Mouse (Mus musculus): ENCODE results near the gene Actn4. TPM values are rescaled to one million over a fixed set of nuclear protein-coding genes. Genes with fewer than 3 reads are reported as not detected.

Gene Actn4
- polyA plus RNA-seq, 1 experiment: 340 TPM

GRCm38 (mm10) chr7:28931695-28932039, 30.5 kb downstream of the Actn4 start:
- Histone ChIP-seq H3K4me1 (ENCODE audit: control insufficient read depth, insufficient read depth, low read length) (peaks cover 70% of the 10 kb centered on the region), H3K27ac (ENCODE audit: insufficient read depth, low read depth, low read length) (peak overlapping the region; percentile 98), H3K4me3 (ENCODE audit: insufficient read depth, low read depth, low read length) (no peak overlapping the region), H3K27me3 (replicated peaks; ENCODE audit: control insufficient read depth, insufficient read depth, low read length) (no peaks in the 10 kb centered on the region), H3K36me3 (ENCODE audit: control insufficient read depth, insufficient read depth, low read length) (no peaks in the 10 kb centered on the region)
- DNase-seq: no peak
- TF ChIP-seq POLR2A (IDR thresholded peaks at IDR 0.05; ENCODE audit: low read depth, low read length) (no peak), CTCF (conservative IDR thresholded peaks at IDR 0.05; ENCODE audit: insufficient read depth, insufficient read length, low read depth, low read length) (no peak)
- 32% methylated on average over 4 of the region's 4 CpGs for WGBS

DNA sequence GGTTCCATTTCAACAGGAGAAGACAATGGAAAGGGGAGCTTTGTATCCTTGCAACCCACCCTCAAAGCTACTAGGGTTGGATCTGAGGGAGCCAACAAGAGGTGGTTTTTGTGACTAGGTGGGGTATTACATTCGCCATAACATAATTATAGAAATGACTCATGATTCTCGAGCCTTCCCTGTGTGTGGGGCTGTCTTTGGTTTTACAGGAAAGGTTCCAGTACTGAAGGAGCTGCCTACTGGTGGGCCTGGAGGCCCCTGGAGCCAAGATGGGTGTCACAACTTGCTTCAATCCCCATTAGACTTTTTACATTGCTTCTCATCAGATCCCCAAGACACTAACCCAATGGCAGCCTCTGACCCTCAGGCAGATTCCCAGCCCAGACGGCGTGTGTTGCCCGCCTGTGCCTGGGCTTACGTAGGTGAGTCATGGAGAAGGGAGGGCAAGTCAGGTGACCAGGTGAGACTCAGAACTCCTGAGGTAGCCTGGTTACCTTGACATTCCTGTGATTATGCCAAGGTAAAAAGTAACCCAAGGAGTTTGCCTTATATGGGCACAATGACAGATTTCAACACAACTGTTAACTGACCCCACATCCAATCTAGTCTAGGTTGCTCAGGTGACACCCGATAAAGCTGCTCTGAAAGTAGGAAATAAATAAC, 31.0 kb downstream of the Actn4 start:
- H3K4me3 ChIP-seq (ENCODE audit: insufficient read depth, low read depth, low read length): no peak overlapping the region
- no peaks in the 10 kb centered on the region for H3K27me3 ChIP-seq (replicated peaks; ENCODE audit: control insufficient read depth, insufficient read depth, low read length)
- peaks cover 66% of the 10 kb centered on the region for H3K4me1 ChIP-seq (ENCODE audit: control insufficient read depth, insufficient read depth, low read length)
- peak; percentile 87 for DNase-seq
- peak overlapping the region; percentile 98 for H3K27ac ChIP-seq (ENCODE audit: insufficient read depth, low read depth, low read length)
- WGBS: 40% methylated on average over 7 of the region's 7 CpGs
- TF ChIP-seq CTCF (conservative IDR thresholded peaks at IDR 0.05; ENCODE audit: insufficient read depth, insufficient read length, low read depth, low read length) (no peak), POLR2A (IDR thresholded peaks at IDR 0.05; ENCODE audit: low read depth, low read length) (no peak)
- H3K36me3 ChIP-seq (ENCODE audit: control insufficient read depth, insufficient read depth, low read length): no peaks in the 10 kb centered on the region

DNA sequence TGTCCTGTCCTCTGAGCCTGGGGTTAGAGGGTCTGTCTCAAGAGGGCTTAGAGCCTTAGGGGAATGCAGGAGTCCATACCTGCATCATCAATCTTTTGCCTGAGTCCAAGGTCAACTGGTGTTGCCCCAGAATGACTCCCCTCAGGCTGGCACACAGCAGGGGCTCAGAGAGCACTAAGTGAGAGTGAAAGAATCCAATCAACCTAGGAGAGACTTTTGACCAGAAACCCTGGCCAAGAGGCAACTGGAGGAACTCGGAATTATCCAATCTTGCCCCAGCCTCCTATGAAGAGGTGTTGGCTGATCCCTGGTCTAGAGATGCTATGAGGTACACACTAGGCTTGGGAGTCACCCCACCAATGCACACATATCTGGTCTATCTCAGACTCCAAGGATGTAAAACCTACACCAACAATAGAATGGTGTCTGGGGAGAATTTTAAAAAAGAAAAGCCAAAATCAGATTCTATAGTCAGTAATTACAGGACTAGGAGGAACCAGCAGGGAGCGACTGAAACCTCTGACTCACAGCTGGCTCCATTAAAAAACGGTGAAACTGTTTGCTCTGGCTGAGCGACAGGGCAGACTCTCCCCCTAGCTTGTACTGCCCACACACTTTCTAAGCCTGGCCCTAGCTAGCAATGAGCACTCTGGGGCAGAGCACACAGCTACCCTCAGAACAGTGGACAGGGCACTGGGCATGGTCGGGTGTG, 31.7 kb downstream of the Actn4 start:
- Histone ChIP-seq H3K36me3 (ENCODE audit: control insufficient read depth, insufficient read depth, low read length) (no peaks in the 10 kb centered on the region), H3K4me1 (ENCODE audit: control insufficient read depth, insufficient read depth, low read length) (peaks cover 68% of the 10 kb centered on the region), H3K4me3 (ENCODE audit: insufficient read depth, low read depth, low read length) (no peak overlapping the region), H3K27ac (ENCODE audit: insufficient read depth, low read depth, low read length) (peak overlapping the region; percentile 98), H3K27me3 (replicated peaks; ENCODE audit: control insufficient read depth, insufficient read depth, low read length) (no peaks in the 10 kb centered on the region)
- WGBS: 11% methylated on average over 5 of the region's 5 CpGs
- peak; percentile 57 for DNase-seq
- no peak for TF ChIP-seq POLR2A (IDR thresholded peaks at IDR 0.05; ENCODE audit: low read depth, low read length)
- 0 out of 2 replicates have a peak, but pooled peaks have one; percentile 13 for TF ChIP-seq CTCF (conservative IDR thresholded peaks at IDR 0.05; ENCODE audit: insufficient read depth, insufficient read length, low read depth, low read length)

DNA sequence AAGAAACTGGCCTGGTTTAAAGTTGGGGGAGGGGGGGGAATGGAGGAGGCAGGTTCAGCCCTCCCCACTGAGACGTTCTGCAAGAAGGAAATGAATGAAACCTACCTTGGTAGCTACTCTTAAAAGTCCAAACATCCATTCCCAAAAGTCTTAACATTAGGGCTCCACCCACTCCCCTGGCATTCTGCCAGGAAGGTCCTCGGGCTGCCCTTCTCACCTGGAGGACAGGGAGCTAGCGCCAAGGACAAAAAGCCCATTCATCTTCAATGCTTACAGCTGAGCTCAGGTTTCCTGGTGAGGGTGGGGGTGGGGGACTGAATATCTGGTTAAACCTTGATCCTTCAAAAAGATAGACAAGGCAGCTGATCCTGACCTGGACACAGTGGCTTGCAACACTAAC, 32.8 kb downstream of the Actn4 start:
- Histone ChIP-seq H3K36me3 (ENCODE audit: control insufficient read depth, insufficient read depth, low read length) (no peaks in the 10 kb centered on the region), H3K4me1 (ENCODE audit: control insufficient read depth, insufficient read depth, low read length) (peaks cover 70% of the 10 kb centered on the region), H3K4me3 (ENCODE audit: insufficient read depth, low read depth, low read length) (no peak overlapping the region), H3K27ac (ENCODE audit: insufficient read depth, low read depth, low read length) (peak overlapping the region; percentile 98), H3K27me3 (replicated peaks; ENCODE audit: control insufficient read depth, insufficient read depth, low read length) (no peaks in the 10 kb centered on the region)
- TF ChIP-seq CTCF (conservative IDR thresholded peaks at IDR 0.05; ENCODE audit: insufficient read depth, insufficient read length, low read depth, low read length) (no peak), POLR2A (IDR thresholded peaks at IDR 0.05; ENCODE audit: low read depth, low read length) (no peak)
- 13% methylated on average over 3 of the region's 3 CpGs for WGBS
- peak; percentile 92 for DNase-seq

DNA sequence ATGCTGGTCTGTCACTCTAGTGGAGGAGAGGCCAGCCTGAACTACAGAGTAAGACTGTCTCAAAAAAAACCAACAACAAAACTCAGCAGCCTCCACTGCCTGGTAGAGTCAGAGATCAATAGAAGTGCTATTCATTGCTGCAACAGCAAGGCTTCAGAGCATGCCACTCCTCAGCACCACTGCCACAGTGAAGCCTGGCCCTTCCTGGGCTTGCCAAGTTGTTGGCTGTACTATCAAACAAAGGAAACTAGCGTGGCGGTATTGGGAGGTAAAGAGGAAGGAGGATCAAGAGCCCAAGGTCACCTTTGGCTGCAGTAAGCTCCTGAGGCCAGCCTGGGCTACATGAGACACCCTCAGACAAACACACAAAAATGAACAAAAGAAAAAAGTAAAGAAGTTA, 36.0 kb downstream of the Actn4 start:
- DNase-seq: no peak
- peaks cover 77% of the 10 kb centered on the region for H3K4me1 ChIP-seq (ENCODE audit: control insufficient read depth, insufficient read depth, low read length)
- 10% methylated on average over 2 of the region's 2 CpGs for WGBS
- peak overlapping the region; percentile 97 for H3K27ac ChIP-seq (ENCODE audit: insufficient read depth, low read depth, low read length)
- no peak overlapping the region for H3K4me3 ChIP-seq (ENCODE audit: insufficient read depth, low read depth, low read length)
- no peak for TF ChIP-seq POLR2A (IDR thresholded peaks at IDR 0.05; ENCODE audit: low read depth, low read length)
- no peak for TF ChIP-seq CTCF (conservative IDR thresholded peaks at IDR 0.05; ENCODE audit: insufficient read depth, insufficient read length, low read depth, low read length)
- no peaks in the 10 kb centered on the region for H3K27me3 ChIP-seq (replicated peaks; ENCODE audit: control insufficient read depth, insufficient read depth, low read length)
- no peaks in the 10 kb centered on the region for H3K36me3 ChIP-seq (ENCODE audit: control insufficient read depth, insufficient read depth, low read length)

DNA sequence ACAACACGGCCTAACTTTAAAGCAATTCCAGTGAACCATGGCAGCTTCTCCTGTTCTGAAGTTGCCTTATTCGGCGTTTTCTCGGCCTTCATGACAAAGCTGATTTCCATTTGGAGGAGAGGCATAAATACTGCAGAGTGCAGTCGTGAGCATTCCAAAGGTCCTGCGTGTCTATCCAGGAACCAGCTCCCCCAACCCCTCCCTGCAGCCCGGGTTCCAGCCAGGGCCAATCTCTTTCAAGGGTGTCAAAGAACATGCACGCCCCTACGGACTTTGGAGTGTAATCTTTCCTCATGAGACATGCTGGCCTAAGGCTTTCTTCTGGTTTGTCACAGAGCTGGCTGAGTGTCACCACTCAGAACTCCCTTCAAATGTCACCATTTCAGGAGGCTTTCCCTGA, 36.8 kb downstream of the Actn4 start:
- Histone ChIP-seq H3K36me3 (ENCODE audit: control insufficient read depth, insufficient read depth, low read length) (no peaks in the 10 kb centered on the region), H3K4me3 (ENCODE audit: insufficient read depth, low read depth, low read length) (no peak overlapping the region), H3K27ac (ENCODE audit: insufficient read depth, low read depth, low read length) (peak overlapping the region; percentile 97), H3K27me3 (replicated peaks; ENCODE audit: control insufficient read depth, insufficient read depth, low read length) (no peaks in the 10 kb centered on the region), H3K4me1 (ENCODE audit: control insufficient read depth, insufficient read depth, low read length) (peaks cover 71% of the 10 kb centered on the region)
- 8% methylated on average over 9 of the region's 9 CpGs for WGBS
- TF ChIP-seq POLR2A (IDR thresholded peaks at IDR 0.05; ENCODE audit: low read depth, low read length) (no peak), CTCF (conservative IDR thresholded peaks at IDR 0.05; ENCODE audit: insufficient read depth, insufficient read length, low read depth, low read length) (no peak)
- peak; percentile 97 for DNase-seq

DNA sequence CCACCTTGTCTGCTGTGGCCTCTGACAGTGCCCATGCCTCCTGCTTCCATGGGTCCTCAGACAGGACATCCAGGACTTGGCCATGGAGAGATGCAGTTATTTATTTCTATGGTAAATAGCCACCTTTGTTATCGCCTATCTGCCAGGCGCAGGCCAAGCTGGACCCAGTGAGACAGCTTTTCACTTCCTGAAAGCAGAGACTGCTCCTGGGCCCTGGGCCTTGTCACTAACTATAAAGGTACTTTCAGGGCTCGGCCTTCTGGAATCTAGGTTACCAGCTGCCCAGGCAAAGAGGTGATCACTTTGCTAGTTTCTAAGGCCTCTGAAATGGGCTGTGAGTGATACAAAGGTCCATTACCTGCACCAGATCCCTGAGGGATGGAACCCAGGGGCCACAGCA, 37.3 kb downstream of the Actn4 start:
- Histone ChIP-seq H3K27ac (ENCODE audit: insufficient read depth, low read depth, low read length) (peak overlapping the region; percentile 97), H3K4me1 (ENCODE audit: control insufficient read depth, insufficient read depth, low read length) (peaks cover 71% of the 10 kb centered on the region), H3K4me3 (ENCODE audit: insufficient read depth, low read depth, low read length) (no peak overlapping the region), H3K27me3 (replicated peaks; ENCODE audit: control insufficient read depth, insufficient read depth, low read length) (no peaks in the 10 kb centered on the region), H3K36me3 (ENCODE audit: control insufficient read depth, insufficient read depth, low read length) (no peaks in the 10 kb centered on the region)
- 34% methylated on average over 3 of the region's 3 CpGs for WGBS
- TF ChIP-seq CTCF (conservative IDR thresholded peaks at IDR 0.05; ENCODE audit: insufficient read depth, insufficient read length, low read depth, low read length): no peak
- TF ChIP-seq POLR2A (IDR thresholded peaks at IDR 0.05; ENCODE audit: low read depth, low read length): no peak
- no peak for DNase-seq
